Mouse (Mus musculus) kidney, embryonic 14.5 days (tissue): ENCODE data around the gene Atad3a. TPM values are rescaled to one million over a fixed set of nuclear protein-coding genes. Genes with fewer than 3 reads are reported as not detected.

Experiments
- ATAC-seq: fragments of 200-750 bp; cut with Nextera tagmentation; 2 replicates; pipeline ENCODE4 v1.8.0; 2017; ENCODE audit warnings: moderate number of reproducible peaks, mild to moderate bottlenecking, moderate TSS enrichment, moderate library complexity; ENCODE audit not compliant: low FRiP score, low TSS enrichment
- H3K27ac ChIP-seq: fragments of 300-500 bp; sonication (generic); 2 replicates; pipeline ENCODE4 v1.5.1; 2014; ENCODE audit warnings: low read depth, mild to moderate bottlenecking, low read length, moderate library complexity, mixed read lengths
- H3K27me3 ChIP-seq: fragments of 300-500 bp; sonication (generic); 2 replicates; pipeline ENCODE4 v1.6.1; 2014; ENCODE audit warnings: mild to moderate bottlenecking, low read length; ENCODE audit not compliant: control insufficient read depth, insufficient read depth
- H3K36me3 ChIP-seq: fragments of 300-500 bp; sonication (generic); 2 replicates; pipeline ENCODE4 v1.6.1; 2014; ENCODE audit warnings: low read length, mixed read lengths; ENCODE audit not compliant: control insufficient read depth, insufficient read depth
- H3K4me1 ChIP-seq: fragments of 300-500 bp; sonication (generic); 2 replicates; pipeline ENCODE4 v1.6.1; 2014; ENCODE audit warnings: low read length, mixed read lengths; ENCODE audit not compliant: control insufficient read depth, insufficient read depth
- H3K4me2 ChIP-seq: fragments of 300-500 bp; sonication (generic); replicated peaks from 2 replicates; pipeline ENCODE4 v1.6.1; 2014; ENCODE audit warnings: low read depth, mild to moderate bottlenecking, low read length
- H3K4me3 ChIP-seq: fragments of 300-500 bp; sonication (generic); 2 replicates; pipeline ENCODE4 v1.5.1; 2014; ENCODE audit warnings: mild to moderate bottlenecking, low read length
- H3K9ac ChIP-seq: fragments of 300-500 bp; sonication (generic); 2 replicates; pipeline ENCODE4 v1.6.1; 2014; ENCODE audit warnings: low read depth, mild to moderate bottlenecking, low read length, moderate library complexity
- H3K9me3 ChIP-seq: fragments of 300-500 bp; sonication (generic); 2 replicates; pipeline ENCODE4 v1.6.1; 2016; ENCODE audit warnings: low read length; ENCODE audit not compliant: control insufficient read depth
- WGBS: fragments of 180-500 bp; shearing (Covaris S2); extraction: QIAGEN DNeasy Blood & Tissue Kit; methylation state at CpG from one replicate; pipeline ENCODE4 v1.1.7; 2014; 5-methylcytosine and 5-hydroxymethylcytosine counted together
- polyA plus RNA-seq: library from polyadenylated mRNA; unstranded; fragments of >200 nt; fragmentation: Nextera tagmentation; extraction: Ambion mirVana; gene quantifications from 2 replicates; pipeline ENCODE4 v1.2.1, GENCODE M21; 2014

Atad3a gene
- polyA plus RNA-seq: 85.8 and 112 TPM in 2 replicates

DNA sequence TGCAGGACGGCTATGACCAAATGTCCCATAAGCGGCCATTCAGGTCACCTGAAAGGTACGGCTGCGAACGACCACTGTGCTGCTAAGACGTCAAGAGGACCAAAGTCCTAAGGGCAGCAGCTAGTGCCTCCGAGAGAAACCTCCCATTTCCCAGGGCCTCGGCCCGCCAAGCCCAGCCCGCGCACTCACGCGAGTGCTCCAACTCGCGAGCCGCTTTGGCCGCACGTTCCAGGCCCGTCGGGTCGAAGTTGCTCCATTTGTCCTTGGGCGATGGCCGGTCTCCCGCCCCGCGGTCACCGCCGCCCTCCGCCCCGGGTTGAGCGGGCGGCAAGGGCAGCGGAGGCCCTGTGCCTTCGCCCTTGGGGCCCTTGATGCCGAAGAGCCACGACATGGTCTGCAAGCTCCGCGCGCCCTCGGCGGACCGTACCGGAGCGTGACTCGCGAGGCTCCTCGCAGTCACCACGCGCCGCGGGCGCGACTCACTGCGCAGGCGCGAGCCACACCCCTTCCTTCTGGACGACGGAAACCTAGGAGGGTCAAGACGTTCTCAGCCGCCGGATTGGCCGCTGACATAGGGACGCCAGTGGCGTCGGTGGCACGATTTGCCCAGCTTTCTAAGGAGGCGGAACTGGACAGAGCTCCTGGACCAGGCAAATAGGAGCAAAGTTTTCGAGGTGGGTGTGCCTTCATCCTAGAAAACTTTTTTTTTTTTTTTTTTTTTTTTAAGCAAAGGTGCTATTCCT, at the start of gene Atad3a:
Gene Atad3a, minus strand, starts transcription at position 481 of the 743 bp plus-strand sequence.
- Histone ChIP-seq H3K9ac (peak within 1 kb of the TSS; percentile 76), H3K4me3 (peak within 1 kb of the TSS; percentile 91), H3K9me3 (no peaks in the 10 kb centered on the region), H3K36me3 (peaks cover 14% of the 10 kb centered on the region), H3K27ac (peak within 1 kb of the TSS; percentile 27; the same call in 1 of the 2 replicates), H3K4me1 (peaks cover 8% of the 10 kb centered on the region), H3K27me3 (no peaks in the 10 kb centered on the region), H3K4me2 (peak within 1 kb of the TSS; percentile 95)
- under 1% methylated on average over 68 of the region's 68 CpGs for WGBS
- ATAC-seq: peak; percentile 98

DNA sequence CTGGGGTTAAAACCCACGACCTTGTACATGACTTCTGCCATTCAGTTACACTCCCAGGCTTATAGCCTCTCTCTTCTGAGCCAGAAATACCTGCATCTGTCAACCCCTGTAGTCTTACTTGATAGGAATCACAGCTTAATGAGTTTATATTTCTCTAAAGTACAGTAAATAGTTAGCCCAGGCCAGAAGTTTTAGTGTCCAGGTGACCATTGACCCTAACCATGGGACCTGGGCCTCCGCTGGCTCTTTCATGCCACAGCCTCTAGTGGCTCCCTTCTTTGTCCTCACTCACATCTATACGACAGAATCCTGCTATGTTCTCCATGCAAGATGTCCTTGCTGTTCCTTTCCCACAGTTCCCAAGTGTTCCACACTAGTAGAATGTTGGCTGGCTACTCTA, 46.9 kb upstream of the Atad3a start:
- no peaks in the 10 kb centered on the region for H3K9me3 ChIP-seq
- no peaks in the 10 kb centered on the region for H3K27me3 ChIP-seq
- 90% methylated on average over 3 of the region's 3 CpGs for WGBS
- peaks cover 39% of the 10 kb centered on the region for H3K36me3 ChIP-seq
- H3K4me2 ChIP-seq: no peak overlapping the region
- H3K27ac ChIP-seq: no peak overlapping the region
- peaks cover 8% of the 10 kb centered on the region; the same call in 1 of the 2 replicates for H3K4me1 ChIP-seq
- no peak overlapping the region for H3K9ac ChIP-seq
- ATAC-seq: no peak
- H3K4me3 ChIP-seq: no peak overlapping the region

DNA sequence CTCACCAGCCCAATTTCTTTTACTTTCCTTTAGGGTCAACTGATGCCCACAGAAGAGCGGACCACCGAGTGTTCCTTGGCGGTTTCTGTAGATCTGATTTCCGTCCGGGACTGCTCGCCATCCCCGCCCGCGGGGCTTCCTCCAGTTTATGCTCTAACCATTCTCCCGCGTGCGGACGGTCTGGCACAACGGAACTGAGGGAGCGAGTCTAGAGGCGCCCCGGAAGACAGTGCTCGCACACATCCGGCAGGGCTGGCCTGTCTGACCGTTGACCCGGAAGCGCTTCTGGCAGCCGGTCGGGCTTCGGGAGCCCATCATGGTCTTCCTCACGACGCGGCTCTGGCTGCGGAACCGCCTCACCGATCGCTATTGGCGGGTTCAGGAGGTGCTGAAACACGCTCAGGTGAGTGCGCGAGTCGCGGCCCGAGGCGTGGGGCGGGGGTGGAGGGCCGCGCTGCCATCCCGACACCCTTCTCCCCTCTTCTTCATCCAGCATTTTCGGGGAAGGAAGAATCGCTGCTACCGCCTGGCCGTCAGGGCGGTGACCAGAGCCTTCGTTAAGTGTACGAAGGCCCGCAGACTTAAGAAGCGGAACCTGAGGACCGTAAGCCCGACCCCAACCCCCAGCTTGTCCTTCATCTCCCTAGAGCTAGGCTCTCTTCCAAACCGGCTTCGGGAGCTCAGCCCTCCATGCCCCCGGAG, 42.6 kb upstream of the Atad3a start:
- Histone ChIP-seq H3K4me3 (peak overlapping the region; percentile 86), H3K9me3 (no peaks in the 10 kb centered on the region), H3K27me3 (no peaks in the 10 kb centered on the region), H3K36me3 (peaks cover 16% of the 10 kb centered on the region), H3K4me1 (peaks cover 8% of the 10 kb centered on the region; the same call in 1 of the 2 replicates), H3K27ac (peak overlapping the region; percentile 43; the same call in 1 of the 2 replicates), H3K9ac (peak overlapping the region; percentile 80), H3K4me2 (peak overlapping the region; percentile 53)
- ATAC-seq: peak; percentile 98
- WGBS: under 1% methylated on average over 58 of the region's 58 CpGs

GRCm38 (mm10) chr4:155802741-155803339, 41.9 kb upstream of the Atad3a start, which contains the start of gene Mrpl20:
TSS of gene Mrpl20 (plus strand) at chr4:155802878.
- Histone ChIP-seq H3K9me3 (no peaks in the 10 kb centered on the region), H3K9ac (peak within 1 kb of the TSS; percentile 80), H3K36me3 (peaks cover 9% of the 10 kb centered on the region), H3K27ac (peak within 1 kb of the TSS; percentile 43; the same call in 1 of the 2 replicates), H3K4me2 (peak within 1 kb of the TSS; percentile 53), H3K4me3 (peak within 1 kb of the TSS; percentile 86), H3K4me1 (peaks cover 8% of the 10 kb centered on the region; the same call in 1 of the 2 replicates), H3K27me3 (no peaks in the 10 kb centered on the region)
- 11% methylated on average over 12 of the region's 12 CpGs for WGBS
- peak; percentile 47; the same call in 1 of the 2 replicates for ATAC-seq

GRCm38 (mm10) chr4:155802075-155802474, 41.2 kb upstream of the Atad3a start:
- no peak overlapping the region for H3K9ac ChIP-seq
- peaks cover 3% of the 10 kb centered on the region; the same call in 1 of the 2 replicates for H3K36me3 ChIP-seq
- WGBS: 93% methylated on average over 1 of the region's 1 CpGs
- H3K9me3 ChIP-seq: no peaks in the 10 kb centered on the region
- H3K4me3 ChIP-seq: no peak overlapping the region
- H3K4me1 ChIP-seq: peaks cover 8% of the 10 kb centered on the region; the same call in 1 of the 2 replicates
- H3K27ac ChIP-seq: no peak overlapping the region
- no peak for ATAC-seq
- no peaks in the 10 kb centered on the region for H3K27me3 ChIP-seq
- H3K4me2 ChIP-seq: no peak overlapping the region

GRCm38 (mm10) chr4:155793730-155794129, 32.8 kb upstream of the Atad3a start:
- no peaks in the 10 kb centered on the region for H3K4me1 ChIP-seq
- WGBS: 41% methylated on average over 2 of the region's 2 CpGs
- no peak for ATAC-seq

DNA sequence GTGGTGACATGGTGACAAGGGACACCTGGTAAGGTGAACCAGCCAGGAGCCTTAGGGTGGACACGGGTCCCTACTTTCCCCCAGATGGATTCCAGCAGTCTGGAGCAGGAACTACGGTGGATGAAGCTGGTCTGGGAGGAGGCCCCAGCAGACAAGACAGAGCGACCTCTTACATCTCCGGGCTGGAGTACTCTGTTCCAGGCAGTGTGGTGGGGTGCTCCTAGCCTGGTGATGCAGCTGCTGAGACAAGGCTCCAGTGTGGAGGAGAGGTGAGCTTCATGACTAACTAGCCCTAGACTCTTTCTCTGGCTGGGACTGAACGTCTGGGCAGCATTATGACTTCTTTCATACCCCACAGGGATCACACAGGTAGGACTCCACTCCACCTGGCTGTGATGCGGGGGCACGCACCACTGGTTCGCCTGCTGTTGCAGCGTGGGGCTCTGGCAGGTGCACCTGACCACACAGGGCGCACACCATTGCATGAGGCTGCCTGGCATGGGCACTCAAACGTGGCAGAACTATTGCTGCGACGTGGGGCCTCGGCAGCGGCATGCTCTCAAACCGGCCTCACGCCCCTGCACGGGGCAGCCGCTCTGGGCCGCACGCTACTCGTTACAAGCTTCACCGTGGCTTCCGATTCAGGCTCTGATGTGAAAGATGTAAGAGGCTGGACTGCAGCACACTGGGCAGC, 30.5 kb upstream of the Atad3a start:
- Histone ChIP-seq H3K36me3 (no peaks in the 10 kb centered on the region), H3K27ac (no peak overlapping the region), H3K9me3 (no peaks in the 10 kb centered on the region), H3K9ac (no peak overlapping the region), H3K27me3 (no peaks in the 10 kb centered on the region), H3K4me3 (no peak overlapping the region), H3K4me1 (no peaks in the 10 kb centered on the region), H3K4me2 (peak overlapping the region; percentile 1; the same call in 1 of the 2 replicates)
- peak; percentile 72 for ATAC-seq
- WGBS: 53% methylated on average over 24 of the region's 24 CpGs

More at GRCm38 (mm10) chr4:155793730-155794129, 32.8 kb upstream of the Atad3a start:
- Histone ChIP-seq H3K27me3 (no peaks in the 10 kb centered on the region), H3K9ac (no peak overlapping the region), H3K4me3 (no peak overlapping the region), H3K27ac (no peak overlapping the region), H3K36me3 (no peaks in the 10 kb centered on the region), H3K4me2 (no peak overlapping the region), H3K9me3 (no peaks in the 10 kb centered on the region)

GRCm38 (mm10) chr4:155790650-155791161, 29.8 kb upstream of the Atad3a start:
- ATAC-seq: peak; percentile 37; the same call in 1 of the 2 replicates
- no peak overlapping the region for H3K27ac ChIP-seq
- no peak overlapping the region for H3K4me2 ChIP-seq
- H3K27me3 ChIP-seq: no peaks in the 10 kb centered on the region
- WGBS: 41% methylated on average over 3 of the region's 3 CpGs
- H3K9me3 ChIP-seq: no peaks in the 10 kb centered on the region
- no peaks in the 10 kb centered on the region for H3K4me1 ChIP-seq
- H3K36me3 ChIP-seq: no peaks in the 10 kb centered on the region
- H3K9ac ChIP-seq: no peak overlapping the region
- H3K4me3 ChIP-seq: no peak overlapping the region
